Mouse (Mus musculus) cortical plate, adult 2 months (tissue): ENCODE measurements around the gene Gm13762. TPM values are rescaled to one million over a fixed set of nuclear protein-coding genes. Genes with fewer than 3 reads are reported as not detected.
"Not testable (repeated sequence)": the region's sequence is repeated elsewhere in the genome, so short reads cannot be mapped to it uniquely, and the experiment has no call there.

Experiments used
- H3K27ac ChIP-seq: fragments of 200-500 bp; 2 replicates; pipeline ENCODE4 v1.5.1; 2012; ENCODE audit warnings: low read length, control low read depth, inconsistent platforms; ENCODE audit not compliant: insufficient read depth
- H3K4me1 ChIP-seq: fragments of 200-500 bp; 2 replicates; pipeline ENCODE4 v1.6.1; 2011; ENCODE audit warnings: low read length; ENCODE audit not compliant: control insufficient read depth, insufficient read depth
- H3K4me3 ChIP-seq: fragments of 200-500 bp; 2 replicates; pipeline ENCODE4 v1.5.1; 2011; ENCODE audit warnings: mild to moderate bottlenecking, low read length, control low read depth; ENCODE audit not compliant: insufficient read depth
- CTCF ChIP-seq: fragments of 200-500 bp; IDR thresholded peaks from 2 replicates; pipeline ENCODE4 v1.5.1; 2011; ENCODE audit warnings: mild to moderate bottlenecking, control low read depth, low read length; ENCODE audit not compliant: insufficient read depth; ENCODE audit errors: extremely low read depth
- POLR2A ChIP-seq: fragments of 200-500 bp; IDR thresholded peaks from 2 replicates; pipeline ENCODE4 v1.6.1; 2011; ENCODE audit warnings: mild to moderate bottlenecking, low read length, control low read depth; ENCODE audit not compliant: insufficient read depth; ENCODE audit errors: extremely low read depth
- polyA plus RNA-seq: library from polyadenylated mRNA; depleted of rRNA; stranded (reverse); fragments of >200 nt; gene quantifications from 2 replicates; pipeline ENCODE4 v1.2.3, GENCODE M21; 2012; rRNA removed

Gene Gm13762
- polyA plus RNA-seq = 0.04 TPM in 1 of 2 replicates, not detected in the other

DNA sequence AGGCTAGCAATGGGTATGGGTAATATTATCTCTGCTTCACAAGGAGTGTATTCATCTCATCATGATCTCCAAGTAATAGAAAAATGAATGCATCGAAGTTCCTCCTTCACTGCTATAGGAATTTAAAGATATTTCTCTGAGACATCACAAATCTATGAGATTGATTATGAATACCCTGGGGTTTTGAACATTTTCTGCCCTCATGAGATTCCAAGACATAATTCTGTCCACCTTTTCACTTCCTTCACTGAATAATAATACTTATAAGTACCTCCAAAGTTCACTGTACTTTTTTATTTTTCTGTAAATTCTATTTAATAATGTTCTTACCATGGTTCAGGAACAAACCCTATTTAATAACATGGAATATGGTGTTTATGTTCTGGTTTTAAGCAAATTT lies at the start of gene Gm13762:
Gm13762 (minus strand) TSS at position 101 of the 400 bp plus-strand sequence.
- Histone ChIP-seq H3K4me3 (no peak within 1 kb of the TSS), H3K27ac (no peak within 1 kb of the TSS), H3K4me1 (no peaks in the 10 kb centered on the region)
- TF ChIP-seq POLR2A = no peak
- TF ChIP-seq CTCF = no peak

- not testable (repeated sequence) for H3K27ac ChIP-seq, H3K4me3 ChIP-seq, H3K4me1 ChIP-seq
These were observed 41.4 kb upstream of the Gm13762 start for GRCm38 (mm10) chr2:89021436-89021835.

DNA sequence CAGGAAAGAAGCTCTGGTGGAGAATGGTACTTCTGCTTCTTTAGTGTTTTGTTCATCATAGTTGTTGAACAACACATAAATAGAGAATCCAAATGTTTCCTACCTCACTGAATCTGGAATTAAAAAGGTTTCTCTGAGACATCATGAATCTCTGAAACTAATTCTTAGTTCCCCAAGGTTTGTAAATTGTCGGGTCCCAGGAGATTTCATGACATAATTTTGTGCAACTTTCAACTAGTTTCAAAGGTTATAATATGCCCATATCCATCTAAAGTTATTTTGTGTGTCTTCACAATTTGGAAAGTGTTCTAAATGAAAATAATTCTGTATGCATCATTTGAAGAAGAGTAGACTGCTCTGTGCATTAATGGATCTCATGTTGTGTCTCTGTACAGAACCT lies 38.2 kb upstream of the Gm13762 start, which contains the start of gene Olfr1216:
Olfr1216 (minus strand) TSS at position 101 of the 400 bp plus-strand sequence.
- H3K27ac ChIP-seq = no peak within 1 kb of the TSS
- no peak within 1 kb of the TSS for H3K4me3 ChIP-seq
- TF ChIP-seq CTCF = no peak
- TF ChIP-seq POLR2A = no peak
- no peaks in the 10 kb centered on the region for H3K4me1 ChIP-seq

DNA sequence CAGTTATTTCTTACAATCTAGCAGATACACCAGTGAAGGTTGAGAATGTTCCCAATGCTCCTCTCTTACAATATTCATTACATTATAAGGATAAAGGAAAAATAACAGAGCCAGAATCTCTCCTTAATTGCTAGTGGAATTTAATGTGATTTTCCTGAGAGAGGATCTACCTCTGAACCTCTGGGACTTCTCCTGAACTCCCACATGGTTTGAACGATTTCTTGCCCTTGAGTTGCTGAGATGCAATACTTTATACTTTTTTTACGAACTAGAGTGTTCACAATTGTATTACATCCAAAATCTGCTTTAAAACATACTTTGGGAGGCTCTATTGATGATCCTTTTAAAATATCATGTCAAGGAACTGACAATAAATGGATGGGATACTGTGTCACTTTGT lies 26.8 kb upstream of the Gm13762 start, which contains the start of gene Olfr1215:
Olfr1215 (minus strand) TSS at position 101 of the 400 bp plus-strand sequence.
- H3K27ac ChIP-seq = no peak within 1 kb of the TSS
- no peaks in the 10 kb centered on the region for H3K4me1 ChIP-seq
- H3K4me3 ChIP-seq = no peak within 1 kb of the TSS
- TF ChIP-seq CTCF = no peak
- no peak for TF ChIP-seq POLR2A

DNA sequence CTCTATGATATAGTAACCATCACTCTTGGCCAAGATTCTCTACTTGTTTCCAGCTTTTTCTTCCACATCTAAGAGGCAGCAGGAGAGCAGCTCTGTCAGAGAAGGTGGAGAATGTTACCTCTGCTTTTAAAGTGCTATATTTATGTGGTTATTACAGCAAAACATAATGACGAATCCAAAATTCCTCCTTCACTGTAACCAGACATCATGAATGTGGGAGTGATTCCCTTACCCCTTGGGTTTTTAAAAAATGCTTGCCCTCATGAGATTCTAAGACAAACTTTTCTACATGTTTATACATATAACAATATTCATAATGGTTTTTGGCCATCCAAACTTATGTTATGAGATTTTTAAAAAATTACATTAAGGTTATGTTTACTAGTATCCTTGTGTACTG lies 12.5 kb upstream of the Gm13762 start, which contains the start of gene Olfr1214:
Olfr1214 (minus strand) TSS at position 101 of the 400 bp plus-strand sequence.
- Histone ChIP-seq H3K4me3 (no peak within 1 kb of the TSS), H3K27ac (no peak within 1 kb of the TSS), H3K4me1 (no peaks in the 10 kb centered on the region)
- no peak for TF ChIP-seq CTCF
- TF ChIP-seq POLR2A = no peak

DNA sequence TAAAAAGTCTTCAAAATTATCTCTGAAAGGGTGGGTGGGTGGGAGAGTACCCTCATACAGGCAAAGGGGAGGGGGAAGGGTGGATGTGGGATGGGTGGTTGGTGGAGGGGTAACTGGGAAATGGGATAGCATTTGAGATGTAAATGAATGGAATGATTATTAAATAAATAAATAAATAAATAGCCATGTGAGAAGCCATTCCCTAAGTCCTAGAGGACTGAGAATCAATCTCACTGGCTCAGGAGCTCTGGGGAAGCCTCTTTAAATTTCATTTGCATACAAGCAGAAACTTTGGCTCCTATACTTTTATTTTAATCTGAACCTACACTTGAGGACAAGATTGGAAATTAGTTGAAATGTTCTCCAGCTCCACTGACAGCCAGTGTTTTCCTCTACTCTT lies 26.4 kb downstream of the Gm13762 start, which contains the start of gene Olfr1212:
Olfr1212 (plus strand) TSS at position 301 of the 400 bp plus-strand sequence.
- TF ChIP-seq POLR2A (no peak), CTCF (no peak)
- Histone ChIP-seq H3K4me1 (no peaks in the 10 kb centered on the region), H3K4me3 (no peak within 1 kb of the TSS), H3K27ac (no peak within 1 kb of the TSS)

DNA sequence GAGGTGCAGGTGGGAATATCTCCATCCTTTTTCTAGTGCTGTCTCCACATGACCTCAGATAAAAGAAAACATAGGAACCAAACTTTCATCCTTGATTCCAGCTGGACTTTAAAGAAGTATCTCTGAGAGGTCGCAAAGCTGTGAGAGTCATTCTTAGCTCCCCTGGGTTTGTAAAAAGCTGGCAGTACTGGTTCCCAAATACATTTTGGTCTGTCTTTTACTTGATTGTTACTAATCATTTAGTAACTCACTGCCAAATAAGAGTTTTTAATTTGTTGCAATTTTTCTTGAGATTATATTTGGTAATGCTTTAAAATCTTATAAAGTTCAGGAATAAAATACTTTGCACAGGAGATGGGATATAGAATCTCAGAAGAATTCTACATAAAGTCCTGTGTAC lies 42.1 kb downstream of the Gm13762 start, which contains the start of gene Olfr1211:
Olfr1211 (minus strand) TSS at position 101 of the 400 bp plus-strand sequence.
- no peak for TF ChIP-seq POLR2A
- Histone ChIP-seq H3K4me3 (no peak within 1 kb of the TSS), H3K4me1 (no peaks in the 10 kb centered on the region), H3K27ac (no peak within 1 kb of the TSS)

Other genes starting within 250 kb of the Gm13762 start
- gene Olfr1197, start 247.9 kb downstream of the Gm13762 start, polyA plus RNA-seq = not detected in 2 replicates
- not detected in 2 replicates for gene Olfr1198, start 228.9 kb downstream of the Gm13762 start, polyA plus RNA-seq
- gene Olfr1199, start 219.8 kb downstream of the Gm13762 start, polyA plus RNA-seq = not detected in 2 replicates
- not detected in 2 replicates for gene Olfr1200, start 209.8 kb downstream of the Gm13762 start, polyA plus RNA-seq
- not detected in 2 replicates for gene Olfr1201, start 187.2 kb downstream of the Gm13762 start, polyA plus RNA-seq
- not detected in 2 replicates for gene Olfr1202, start 165.8 kb downstream of the Gm13762 start, polyA plus RNA-seq
- gene Olfr1205, start 150.5 kb downstream of the Gm13762 start, polyA plus RNA-seq = not detected in 2 replicates
- gene Olfr1204, start 131.0 kb downstream of the Gm13762 start, polyA plus RNA-seq = not detected in 2 replicates
- not detected in 2 replicates for gene Olfr1206, start 117.0 kb downstream of the Gm13762 start, polyA plus RNA-seq
- gene Olfr1208, start 78.0 kb downstream of the Gm13762 start, polyA plus RNA-seq = not detected in 2 replicates
- not detected in 2 replicates for gene Olfr1209, start 65.1 kb downstream of the Gm13762 start, polyA plus RNA-seq
- gene Olfr1211, start 42.2 kb downstream of the Gm13762 start, polyA plus RNA-seq = not detected in 2 replicates
- gene Olfr1212, start 26.3 kb downstream of the Gm13762 start, polyA plus RNA-seq = not detected in 2 replicates
- not detected in 2 replicates for gene Olfr1214, start 12.4 kb upstream of the Gm13762 start, polyA plus RNA-seq
- gene Olfr1215, start 26.7 kb upstream of the Gm13762 start, polyA plus RNA-seq = not detected in 2 replicates
- gene Olfr1216, start 38.1 kb upstream of the Gm13762 start, polyA plus RNA-seq = not detected in 2 replicates
- gene Olfr1217, start 51.8 kb upstream of the Gm13762 start, polyA plus RNA-seq = not detected in 2 replicates
- not detected in 2 replicates for gene Olfr1218, start 80.9 kb upstream of the Gm13762 start, polyA plus RNA-seq
- gene Olfr1219, start 103.2 kb upstream of the Gm13762 start, polyA plus RNA-seq = not detected in 2 replicates
- gene Olfr1220, start 126.6 kb upstream of the Gm13762 start, polyA plus RNA-seq = not detected in 2 replicates
- not detected in 2 replicates for gene Olfr1221, start 137.0 kb upstream of the Gm13762 start, polyA plus RNA-seq
- not detected in 2 replicates for gene Olfr1222, start 152.8 kb upstream of the Gm13762 start, polyA plus RNA-seq
- gene Olfr1223, start 171.3 kb upstream of the Gm13762 start, polyA plus RNA-seq = not detected in 2 replicates
- not detected in 2 replicates for gene Olfr1224-ps1, start 183.8 kb upstream of the Gm13762 start, polyA plus RNA-seq
- not detected in 2 replicates for gene Olfr1225, start 194.4 kb upstream of the Gm13762 start, polyA plus RNA-seq
- not detected in 2 replicates for gene Olfr1226, start 219.8 kb upstream of the Gm13762 start, polyA plus RNA-seq